Mouse (Mus musculus): Measurements from ENCODE around the gene Tnrc18. TPM values are rescaled to one million over a fixed set of nuclear protein-coding genes. Genes with fewer than 3 reads are reported as not detected.
A peak's percentile ranks its signal among the peaks of the same experiment; 100 is the strongest.

Gene Tnrc18
- polyA plus RNA-seq, 1 experiment from 2014 or later: 9.9 TPM

- Histone ChIP-seq H3K27ac (ENCODE audit: low read depth, low read length) (peak overlapping the region; percentile 100), H3K9me3 (ENCODE audit: control insufficient read depth) (no peaks in the 10 kb centered on the region), H3K4me3 (ENCODE audit: low read depth, low read length) (no peak overlapping the region), H3K27me3 (replicated peaks; ENCODE audit: control insufficient read depth, insufficient read depth, low read length) (no peaks in the 10 kb centered on the region), H3K9ac (ENCODE audit: low read depth, low read length) (peak overlapping the region; percentile 93; the same call in 1 of the 2 replicates), H3K4me1 (replicated peaks; ENCODE audit: control insufficient read depth, insufficient read depth, low read length) (no peaks in the 10 kb centered on the region), H3K36me3 (ENCODE audit: control insufficient read depth, insufficient read depth) (no peaks in the 10 kb centered on the region), H3K4me2 (replicated peaks; ENCODE audit: low read depth) (peak overlapping the region; percentile 87)
- no peak for TF ChIP-seq CTCF (IDR thresholded peaks at IDR 0.05; ENCODE audit: low read depth)
- ATAC-seq: no peak
- WGBS: 19% methylated on average over 6 of the region's 6 CpGs
Measured at GRCm38 (mm10) chr5:142824091-142824490, 6.6 kb upstream of the Tnrc18 start.

GRCm38 (mm10) chr5:142823096-142824062, 5.9 kb upstream of the Tnrc18 start:
- Histone ChIP-seq H3K4me2 (replicated peaks; ENCODE audit: low read depth) (peak overlapping the region; percentile 87), H3K9me3 (ENCODE audit: control insufficient read depth) (no peaks in the 10 kb centered on the region), H3K27ac (ENCODE audit: low read depth, low read length) (peak overlapping the region; percentile 100), H3K9ac (ENCODE audit: low read depth, low read length) (peak overlapping the region; percentile 93), H3K4me1 (replicated peaks; ENCODE audit: control insufficient read depth, insufficient read depth, low read length) (no peaks in the 10 kb centered on the region), H3K27me3 (replicated peaks; ENCODE audit: control insufficient read depth, insufficient read depth, low read length) (no peaks in the 10 kb centered on the region), H3K4me3 (ENCODE audit: low read depth, low read length) (peak overlapping the region; percentile 92), H3K36me3 (ENCODE audit: control insufficient read depth, insufficient read depth) (no peaks in the 10 kb centered on the region)
- peak; percentile 8 for ATAC-seq
- WGBS: 10% methylated on average over 31 of the region's 31 CpGs
- no peak for TF ChIP-seq CTCF (IDR thresholded peaks at IDR 0.05; ENCODE audit: low read depth)

GRCm38 (mm10) chr5:142822286-142823095, 5.0 kb upstream of the Tnrc18 start:
- TF ChIP-seq CTCF (IDR thresholded peaks at IDR 0.05; ENCODE audit: low read depth): no peak
- peak overlapping the region; percentile 87 for H3K4me2 ChIP-seq (replicated peaks; ENCODE audit: low read depth)
- no peak for ATAC-seq
- peak overlapping the region; percentile 93 for H3K9ac ChIP-seq (ENCODE audit: low read depth, low read length)
- no peaks in the 10 kb centered on the region for H3K27me3 ChIP-seq (replicated peaks; ENCODE audit: control insufficient read depth, insufficient read depth, low read length)
- H3K9me3 ChIP-seq (ENCODE audit: control insufficient read depth): no peaks in the 10 kb centered on the region
- H3K27ac ChIP-seq (ENCODE audit: low read depth, low read length): peak overlapping the region; percentile 100
- WGBS: under 1% methylated on average over 35 of the region's 36 CpGs
- peak overlapping the region; percentile 92 for H3K4me3 ChIP-seq (ENCODE audit: low read depth, low read length)
- no peaks in the 10 kb centered on the region for H3K36me3 ChIP-seq (ENCODE audit: control insufficient read depth, insufficient read depth)
- no peaks in the 10 kb centered on the region for H3K4me1 ChIP-seq (replicated peaks; ENCODE audit: control insufficient read depth, insufficient read depth, low read length)

GRCm38 (mm10) chr5:142821974-142822285, 4.5 kb upstream of the Tnrc18 start:
- Histone ChIP-seq H3K4me1 (replicated peaks; ENCODE audit: control insufficient read depth, insufficient read depth, low read length) (no peaks in the 10 kb centered on the region), H3K4me3 (ENCODE audit: low read depth, low read length) (peak overlapping the region; percentile 92), H3K36me3 (ENCODE audit: control insufficient read depth, insufficient read depth) (no peaks in the 10 kb centered on the region), H3K27ac (ENCODE audit: low read depth, low read length) (peak overlapping the region; percentile 100), H3K4me2 (replicated peaks; ENCODE audit: low read depth) (peak overlapping the region; percentile 87), H3K9me3 (ENCODE audit: control insufficient read depth) (no peaks in the 10 kb centered on the region), H3K9ac (ENCODE audit: low read depth, low read length) (peak overlapping the region; percentile 93), H3K27me3 (replicated peaks; ENCODE audit: control insufficient read depth, insufficient read depth, low read length) (no peaks in the 10 kb centered on the region)
- ATAC-seq: no peak
- 0% methylated on average over 9 of the region's 9 CpGs for WGBS
- TF ChIP-seq CTCF (IDR thresholded peaks at IDR 0.05; ENCODE audit: low read depth): no peak

- WGBS: under 1% methylated on average over 36 of the region's 36 CpGs
- Histone ChIP-seq H3K27me3 (replicated peaks; ENCODE audit: control insufficient read depth, insufficient read depth, low read length) (no peaks in the 10 kb centered on the region), H3K9me3 (ENCODE audit: control insufficient read depth) (no peaks in the 10 kb centered on the region), H3K4me3 (ENCODE audit: low read depth, low read length) (peak overlapping the region; percentile 92), H3K4me1 (replicated peaks; ENCODE audit: control insufficient read depth, insufficient read depth, low read length) (no peaks in the 10 kb centered on the region), H3K27ac (ENCODE audit: low read depth, low read length) (peak overlapping the region; percentile 100), H3K9ac (ENCODE audit: low read depth, low read length) (peak overlapping the region; percentile 93), H3K4me2 (replicated peaks; ENCODE audit: low read depth) (peak overlapping the region; percentile 87), H3K36me3 (ENCODE audit: control insufficient read depth, insufficient read depth) (no peaks in the 10 kb centered on the region)
- 0 out of 2 replicates have a peak, but pooled peaks have one; percentile 13 for TF ChIP-seq CTCF (IDR thresholded peaks at IDR 0.05; ENCODE audit: low read depth)
- peak; percentile 50 for ATAC-seq
Measured at GRCm38 (mm10) chr5:142821266-142821973, 4.0 kb upstream of the Tnrc18 start.
